Mouse (Mus musculus) hindbrain, embryonic 15.5 days (tissue): ENCODE results near the gene Cdc14b. TPM values are rescaled to one million over a fixed set of nuclear protein-coding genes. Genes with fewer than 3 reads are reported as not detected.
A peak's percentile ranks its signal among the peaks of the same experiment; 100 is the strongest.

Experiments
- ATAC-seq: fragments of 200-750 bp; cut with Nextera tagmentation; 2 replicates; pipeline ENCODE4 v1.8.0; 2017; ENCODE audit warnings: low read depth, moderate number of reproducible peaks, moderate TSS enrichment; ENCODE audit not compliant: low FRiP score
- H3K27ac ChIP-seq: fragments of 300-500 bp; sonication (generic); replicated peaks from 2 replicates; pipeline ENCODE4 v1.5.1; 2015; ENCODE audit warnings: mild to moderate bottlenecking, inconsistent platforms
- H3K27me3 ChIP-seq: fragments of 300-500 bp; sonication (generic); 2 replicates; pipeline ENCODE4 v1.6.1; 2015; ENCODE audit warnings: control low read depth, inconsistent platforms
- H3K36me3 ChIP-seq: fragments of 300-500 bp; sonication (generic); 2 replicates; pipeline ENCODE4 v1.6.1; 2015; ENCODE audit warnings: control low read depth, inconsistent platforms
- H3K4me1 ChIP-seq: fragments of 300-500 bp; sonication (generic); replicated peaks from 2 replicates; pipeline ENCODE4 v1.6.1; 2015; ENCODE audit warnings: control low read depth, inconsistent platforms
- H3K4me2 ChIP-seq: fragments of 300-500 bp; sonication (generic); 2 replicates; pipeline ENCODE4 v1.6.1; 2015; ENCODE audit warnings: moderate library complexity, mild to moderate bottlenecking, inconsistent platforms
- H3K4me3 ChIP-seq: fragments of 300-500 bp; sonication (generic); 2 replicates; pipeline ENCODE4 v1.5.1; 2015; ENCODE audit warnings: mild to moderate bottlenecking, inconsistent platforms
- H3K9ac ChIP-seq: fragments of 300-500 bp; sonication (generic); 2 replicates; pipeline ENCODE4 v1.6.1; 2015; ENCODE audit warnings: inconsistent platforms
- H3K9me3 ChIP-seq: fragments of 300-500 bp; sonication (generic); 2 replicates; pipeline ENCODE4 v1.6.1; 2016; ENCODE audit warnings: control low read depth, inconsistent platforms
- WGBS: fragments of 180-500 bp; shearing (Covaris S2); methylation state at CpG from one replicate; pipeline ENCODE4 v1.1.7; 2015; 5-methylcytosine and 5-hydroxymethylcytosine counted together
- polyA plus RNA-seq: library from polyadenylated mRNA; unstranded; fragments of >200 nt; fragmentation: Nextera tagmentation; extraction: Ambion mirVana; gene quantifications from 2 replicates; pipeline ENCODE4 v1.2.1, GENCODE M21; 2015

The Cdc14b gene
- polyA plus RNA-seq, 1 experiment from 2014 or later = 3.3 TPM

DNA sequence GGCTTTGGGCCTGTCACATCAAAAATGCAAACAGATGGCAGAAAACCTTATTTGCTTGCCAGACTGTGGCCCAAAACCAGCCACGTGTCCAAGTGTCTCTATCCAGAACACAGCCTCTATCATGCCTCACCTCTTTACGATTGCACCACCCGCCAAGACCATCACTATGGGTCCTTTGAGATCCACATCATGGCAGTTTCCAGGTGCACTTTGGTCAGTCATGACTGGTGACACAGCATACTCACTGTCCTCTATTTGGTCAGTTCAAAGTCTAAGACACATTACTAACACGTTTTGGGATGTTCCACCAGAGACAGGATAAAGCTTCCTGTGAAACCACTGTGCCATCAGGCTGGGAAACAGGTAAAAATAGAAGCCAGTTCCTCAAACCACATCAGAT is 91.5 kb downstream of the Cdc14b start:
- no peaks in the 10 kb centered on the region for H3K27me3 ChIP-seq
- H3K4me3 ChIP-seq = no peak overlapping the region
- H3K9me3 ChIP-seq = no peaks in the 10 kb centered on the region
- no peak overlapping the region for H3K9ac ChIP-seq
- no peaks in the 10 kb centered on the region for H3K4me1 ChIP-seq
- no peak overlapping the region for H3K27ac ChIP-seq
- H3K4me2 ChIP-seq = no peak overlapping the region
- no peak for ATAC-seq
- 88% methylated on average over 4 of the region's 4 CpGs for WGBS
- peaks cover 52% of the 10 kb centered on the region for H3K36me3 ChIP-seq

DNA sequence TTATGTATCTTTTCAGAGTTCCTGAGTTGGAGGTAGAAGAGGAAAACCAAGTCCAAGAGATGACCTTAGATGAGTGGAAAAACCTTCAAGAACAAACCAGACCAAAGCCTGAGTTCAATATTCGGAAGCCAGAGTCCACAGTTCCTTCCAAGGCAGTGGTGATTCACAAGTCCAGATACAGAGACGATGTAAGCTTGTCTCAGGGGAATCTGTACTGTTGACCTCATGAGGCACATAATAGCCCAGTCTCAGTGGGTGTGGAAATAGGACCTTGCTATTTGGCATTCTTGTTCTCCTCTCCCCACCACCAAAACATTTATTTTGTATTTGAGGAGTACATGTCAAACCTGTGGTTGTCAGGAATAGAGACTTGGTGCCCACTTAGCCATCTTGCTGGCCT is 93.0 kb downstream of the Cdc14b start:
- no peak overlapping the region for H3K27ac ChIP-seq
- no peaks in the 10 kb centered on the region for H3K9me3 ChIP-seq
- WGBS = 76% methylated on average over 2 of the region's 2 CpGs
- no peaks in the 10 kb centered on the region for H3K4me1 ChIP-seq
- H3K4me3 ChIP-seq = no peak overlapping the region
- H3K9ac ChIP-seq = no peak overlapping the region
- H3K27me3 ChIP-seq = no peaks in the 10 kb centered on the region
- H3K4me2 ChIP-seq = no peak overlapping the region
- H3K36me3 ChIP-seq = peaks cover 58% of the 10 kb centered on the region
- no peak for ATAC-seq

DNA sequence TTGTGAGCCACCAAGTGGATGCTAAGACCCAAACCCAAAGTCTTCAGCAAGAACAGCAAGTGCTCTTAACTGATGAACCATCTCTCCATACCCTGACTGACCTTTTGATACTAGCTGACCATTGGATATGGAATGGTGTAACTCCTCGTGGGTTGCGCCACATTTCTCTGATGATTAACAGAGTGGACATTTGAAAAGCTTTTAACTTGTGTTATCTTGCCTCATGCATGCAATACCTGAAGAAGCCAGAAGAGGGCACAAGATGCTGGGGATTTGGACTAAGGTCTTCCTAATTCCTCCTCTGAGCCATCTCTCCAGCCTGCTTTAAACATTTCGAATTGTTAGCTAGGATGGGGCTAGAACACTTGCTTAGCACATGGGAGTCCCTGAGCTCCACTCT is 94.2 kb downstream of the Cdc14b start:
- Histone ChIP-seq H3K36me3 (peaks cover 56% of the 10 kb centered on the region), H3K27me3 (no peaks in the 10 kb centered on the region), H3K4me2 (no peak overlapping the region), H3K27ac (no peak overlapping the region), H3K4me1 (no peaks in the 10 kb centered on the region), H3K9me3 (no peaks in the 10 kb centered on the region), H3K4me3 (no peak overlapping the region), H3K9ac (no peak overlapping the region)
- 89% methylated on average over 3 of the region's 3 CpGs for WGBS
- ATAC-seq = no peak

DNA sequence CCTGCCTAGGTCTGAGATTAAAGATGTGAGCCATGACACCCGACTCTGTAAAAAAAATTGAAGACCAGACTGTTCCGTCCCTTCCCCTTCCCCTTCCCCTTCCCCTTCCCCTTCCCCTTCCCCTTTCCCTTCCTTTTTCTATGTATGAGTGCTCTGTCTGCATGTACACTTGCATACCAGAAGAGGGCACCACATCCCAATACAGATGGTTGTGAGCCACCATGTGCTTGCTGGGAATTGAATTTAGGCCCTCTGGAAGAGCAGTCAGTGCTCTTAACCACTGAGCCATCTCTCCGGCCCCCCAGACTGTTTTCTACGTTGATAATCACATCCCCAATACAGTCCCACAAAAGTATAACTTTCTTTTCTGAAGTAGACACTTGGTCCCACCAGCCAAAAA is 94.8 kb downstream of the Cdc14b start:
- H3K9me3 ChIP-seq = no peaks in the 10 kb centered on the region
- no peak for ATAC-seq
- peaks cover 52% of the 10 kb centered on the region for H3K36me3 ChIP-seq
- H3K4me1 ChIP-seq = no peaks in the 10 kb centered on the region
- H3K9ac ChIP-seq = no peak overlapping the region
- H3K4me3 ChIP-seq = no peak overlapping the region
- no peak overlapping the region for H3K27ac ChIP-seq
- no peak overlapping the region for H3K4me2 ChIP-seq
- 89% methylated on average over 4 of the region's 4 CpGs for WGBS
- no peaks in the 10 kb centered on the region for H3K27me3 ChIP-seq

DNA sequence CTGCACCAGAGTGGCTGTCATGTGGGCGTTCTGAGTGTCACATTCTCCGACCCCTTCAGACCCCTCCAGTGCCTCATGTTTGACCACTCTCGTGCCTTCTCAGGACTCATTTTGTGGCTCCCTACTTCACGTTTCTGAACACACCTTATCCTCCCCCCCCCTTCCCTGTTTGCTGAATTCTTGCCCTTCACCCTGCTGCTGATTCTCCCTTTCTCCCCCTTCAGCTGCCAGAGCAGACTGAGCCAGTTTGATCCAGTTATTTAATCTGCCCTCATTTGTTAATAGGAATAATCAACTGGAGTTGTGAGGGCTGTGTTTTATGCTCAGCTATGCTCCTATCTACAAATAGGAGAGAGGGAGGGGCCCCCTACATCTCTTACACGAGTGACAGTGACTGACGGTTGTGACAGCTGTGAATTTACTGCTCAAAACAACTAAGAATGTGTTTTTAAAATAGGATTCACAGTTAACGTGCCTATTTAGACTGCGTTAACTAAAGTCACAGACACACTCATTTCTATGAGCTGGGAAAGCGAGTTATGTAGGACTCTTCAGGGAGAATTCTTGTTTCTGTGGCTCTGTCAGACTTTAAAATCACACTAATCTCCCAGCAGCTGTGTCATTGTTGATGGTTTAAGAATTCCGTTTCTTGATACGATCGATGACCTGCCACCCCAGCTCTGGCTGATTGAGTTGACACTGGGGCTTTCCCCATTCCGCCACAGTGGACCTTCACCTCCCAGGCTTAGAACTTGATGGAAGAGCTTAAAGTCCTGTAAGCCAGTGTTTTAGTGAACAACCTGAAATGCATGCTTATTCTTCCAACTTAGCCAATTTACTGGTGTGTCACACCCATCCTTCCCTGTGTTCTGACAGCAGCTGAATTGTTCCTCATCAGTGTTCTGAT is 96.1 kb downstream of the Cdc14b start:
- no peak overlapping the region for H3K4me2 ChIP-seq
- no peaks in the 10 kb centered on the region for H3K27me3 ChIP-seq
- H3K4me3 ChIP-seq = no peak overlapping the region
- 71% methylated on average over 13 of the region's 13 CpGs for WGBS
- H3K27ac ChIP-seq = no peak overlapping the region
- no peak overlapping the region for H3K9ac ChIP-seq
- no peaks in the 10 kb centered on the region for H3K4me1 ChIP-seq
- H3K36me3 ChIP-seq = peaks cover 41% of the 10 kb centered on the region
- H3K9me3 ChIP-seq = no peaks in the 10 kb centered on the region
- ATAC-seq = no peak

DNA sequence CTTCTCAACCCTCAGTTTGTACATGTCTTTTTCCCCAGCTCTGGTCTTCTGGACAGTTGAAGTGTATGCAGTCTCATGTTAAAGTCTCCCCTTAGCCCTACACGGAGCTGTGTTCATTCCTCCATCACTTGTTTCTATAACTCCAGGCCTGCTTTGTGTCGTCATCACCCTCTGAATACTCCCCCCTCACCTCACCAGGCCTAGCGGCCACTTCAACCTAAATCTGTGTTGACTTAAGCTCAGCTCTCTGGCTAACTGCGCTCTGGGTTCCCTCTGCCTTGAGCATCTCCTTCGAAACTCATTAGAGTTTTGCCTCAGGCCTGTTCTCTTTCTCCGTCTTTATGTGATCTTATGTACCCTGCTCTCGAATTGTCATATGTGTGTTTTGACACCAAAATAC is 97.1 kb downstream of the Cdc14b start:
- no peak overlapping the region for H3K4me3 ChIP-seq
- no peak overlapping the region for H3K27ac ChIP-seq
- H3K9ac ChIP-seq = no peak overlapping the region
- no peak for ATAC-seq
- no peak overlapping the region for H3K4me2 ChIP-seq
- H3K4me1 ChIP-seq = no peaks in the 10 kb centered on the region
- no peaks in the 10 kb centered on the region for H3K9me3 ChIP-seq
- H3K36me3 ChIP-seq = peaks cover 41% of the 10 kb centered on the region
- WGBS = 78% methylated on average over 7 of the region's 7 CpGs
- H3K27me3 ChIP-seq = no peaks in the 10 kb centered on the region

DNA sequence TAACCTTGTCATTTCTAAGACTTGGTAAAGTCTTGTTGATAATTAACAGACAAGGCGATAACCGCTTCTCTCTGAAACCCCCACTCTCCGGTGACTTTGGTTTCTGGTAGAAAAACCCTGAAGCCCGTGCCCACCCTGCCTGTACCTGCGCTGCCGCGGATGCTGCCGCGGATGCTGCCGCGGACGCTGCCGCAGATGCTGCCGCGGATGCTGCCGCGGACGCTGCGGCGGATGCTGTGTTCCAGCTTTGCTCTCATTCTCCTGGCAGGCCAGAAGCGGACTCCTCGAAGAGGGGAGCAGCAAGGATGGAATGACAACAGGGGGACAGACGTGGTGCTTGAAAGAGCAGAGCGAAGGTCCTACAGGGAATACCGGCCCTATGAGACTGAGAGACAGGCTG is 105.3 kb downstream of the Cdc14b start:
- no peak overlapping the region for H3K27ac ChIP-seq
- H3K27me3 ChIP-seq = no peaks in the 10 kb centered on the region
- H3K4me3 ChIP-seq = no peak overlapping the region
- H3K4me1 ChIP-seq = no peaks in the 10 kb centered on the region
- no peak for ATAC-seq
- H3K36me3 ChIP-seq = peaks cover 71% of the 10 kb centered on the region
- H3K9ac ChIP-seq = no peak overlapping the region
- H3K4me2 ChIP-seq = no peak overlapping the region
- H3K9me3 ChIP-seq = peaks cover 51% of the 10 kb centered on the region
- WGBS = 98% methylated on average over 25 of the region's 25 CpGs

DNA sequence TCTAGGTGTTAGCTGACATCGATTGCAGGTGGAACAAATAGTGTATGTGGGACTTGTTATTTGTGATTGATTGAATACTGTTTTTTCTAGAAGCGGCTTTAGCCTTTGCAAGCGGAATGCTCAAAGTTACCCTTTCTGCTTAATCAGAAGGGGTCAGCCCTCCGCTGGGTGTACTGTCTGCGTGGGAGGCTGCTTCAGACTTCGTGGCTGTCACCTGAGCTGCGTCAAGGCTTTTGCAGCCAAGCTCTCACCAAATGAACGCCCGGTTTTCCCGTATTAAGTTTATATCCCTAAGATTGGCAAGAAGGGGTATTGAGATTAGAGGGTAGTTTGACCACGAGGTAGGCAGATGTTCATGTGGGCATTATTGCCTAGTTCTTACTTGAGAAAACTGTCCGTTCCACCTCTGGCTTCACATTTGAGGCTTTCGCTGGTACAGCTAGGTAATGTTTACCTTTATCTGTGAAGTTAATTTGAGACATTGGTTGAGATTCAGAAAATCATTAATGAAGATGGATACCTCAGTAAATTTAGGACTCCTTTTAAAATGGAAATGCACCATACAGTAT is 111.9 kb downstream of the Cdc14b start:
- peaks cover 13% of the 10 kb centered on the region for H3K4me1 ChIP-seq
- H3K36me3 ChIP-seq = peaks cover 12% of the 10 kb centered on the region
- H3K9ac ChIP-seq = peak overlapping the region; percentile 84
- no peak overlapping the region for H3K27ac ChIP-seq
- 0 out of 2 replicates have a peak, but pooled peaks cover 3% of the 10 kb centered on the region for H3K27me3 ChIP-seq
- H3K4me2 ChIP-seq = peak overlapping the region; percentile 96
- peaks cover 12% of the 10 kb centered on the region for H3K9me3 ChIP-seq
- H3K4me3 ChIP-seq = peak overlapping the region; percentile 83
- 29% methylated on average over 13 of the region's 13 CpGs for WGBS
- ATAC-seq = no peak

DNA sequence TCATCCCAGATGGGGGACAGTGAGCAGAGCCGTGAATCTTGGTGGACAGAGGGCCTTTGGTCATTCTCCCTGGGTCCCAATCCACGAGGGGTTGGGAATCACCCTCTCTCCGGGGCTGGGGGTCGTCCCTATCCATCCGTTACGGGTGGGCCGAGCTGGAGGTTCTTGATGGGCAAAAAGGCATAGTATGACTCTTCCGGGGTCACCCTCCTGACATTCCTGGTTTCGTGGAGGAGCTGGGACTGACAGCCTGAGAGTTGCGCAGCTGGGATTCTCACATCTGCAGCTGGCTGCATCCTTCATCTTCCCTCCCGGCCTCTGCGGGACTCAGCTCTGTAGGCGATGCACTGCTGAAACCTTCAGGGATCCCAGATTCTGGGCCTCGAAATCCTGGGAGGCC is 112.5 kb downstream of the Cdc14b start:
- peaks cover 9% of the 10 kb centered on the region for H3K36me3 ChIP-seq
- 0 out of 2 replicates have a peak, but pooled peaks cover 3% of the 10 kb centered on the region for H3K27me3 ChIP-seq
- H3K4me2 ChIP-seq = peak overlapping the region; percentile 96
- peak overlapping the region; percentile 84 for H3K9ac ChIP-seq
- H3K9me3 ChIP-seq = peaks cover 10% of the 10 kb centered on the region; the same call in 1 of the 2 replicates
- peak; percentile 4; the same call in 1 of the 2 replicates for ATAC-seq
- peak overlapping the region; percentile 83 for H3K4me3 ChIP-seq
- H3K4me1 ChIP-seq = peaks cover 13% of the 10 kb centered on the region
- 1% methylated on average over 14 of the region's 14 CpGs for WGBS
- no peak overlapping the region for H3K27ac ChIP-seq

DNA sequence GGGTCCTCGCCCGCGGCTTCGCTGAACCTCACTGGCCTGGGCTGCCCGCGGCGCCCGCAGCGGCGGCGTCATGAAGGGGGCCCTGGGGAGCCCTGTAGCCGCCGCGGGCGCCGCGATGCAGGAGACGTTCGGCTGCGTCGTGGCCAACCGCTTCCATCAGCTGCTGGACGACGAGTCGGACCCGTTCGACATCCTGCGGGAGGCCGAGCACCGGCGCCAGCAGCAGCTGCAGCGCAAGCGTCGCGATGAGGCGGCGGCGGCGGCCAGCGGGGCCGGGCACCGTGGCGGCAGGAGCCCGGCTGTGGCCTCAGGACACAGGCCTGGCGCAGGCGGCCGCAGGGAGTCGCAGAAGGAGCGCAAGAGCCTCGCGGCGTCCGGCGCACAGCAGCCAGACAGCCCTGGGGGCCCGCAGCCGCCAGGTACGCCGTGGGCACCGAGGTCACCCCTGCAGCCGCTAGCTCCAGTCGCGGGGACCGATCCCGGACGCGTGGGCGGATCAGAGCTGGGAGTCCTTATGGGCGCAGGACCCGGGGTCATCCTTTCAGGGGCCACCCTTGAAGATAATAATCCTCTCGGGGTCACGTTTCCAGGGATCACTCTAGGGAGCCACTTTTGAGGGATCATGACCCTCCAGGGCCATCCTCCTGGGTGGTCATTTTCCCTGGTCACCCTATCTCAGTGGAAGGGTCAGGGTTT is 113.0 kb downstream of the Cdc14b start:
- Histone ChIP-seq H3K9ac (peak overlapping the region; percentile 84), H3K4me3 (peak overlapping the region; percentile 83), H3K4me2 (peak overlapping the region; percentile 96), H3K27me3 (0 out of 2 replicates have a peak, but pooled peaks cover 3% of the 10 kb centered on the region), H3K36me3 (peaks cover 6% of the 10 kb centered on the region), H3K27ac (peak overlapping the region; percentile 85), H3K9me3 (peaks cover 5% of the 10 kb centered on the region; the same call in 1 of the 2 replicates), H3K4me1 (peaks cover 13% of the 10 kb centered on the region)
- no peak for ATAC-seq
- WGBS = 0% methylated on average over 67 of the region's 71 CpGs

DNA sequence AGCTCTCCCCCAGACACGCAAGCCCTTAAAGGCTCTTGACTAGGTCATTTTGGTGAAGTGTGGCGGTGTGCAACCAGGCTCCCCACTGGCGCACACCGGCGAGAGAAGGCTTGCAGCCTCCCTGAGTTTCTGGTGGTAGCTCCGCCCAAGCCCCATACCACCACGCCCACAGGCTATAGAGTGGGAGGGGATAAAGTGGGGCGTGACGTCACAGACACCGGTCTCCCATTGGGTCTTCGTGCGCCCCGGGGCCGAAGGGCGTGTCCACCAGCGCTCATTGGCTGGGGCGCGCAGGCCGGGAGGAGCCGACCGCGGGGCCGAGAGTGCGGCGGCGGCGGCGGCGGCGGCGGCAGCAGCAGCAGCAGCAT is 113.6 kb downstream of the Cdc14b start, which contains the start of gene Habp4:
Gene Habp4, plus strand, starts transcription at position 277 of the 368 bp plus-strand sequence.
- H3K9me3 ChIP-seq = peaks cover under 1% of the 10 kb centered on the region; the same call in 1 of the 2 replicates
- peak within 1 kb of the TSS; percentile 96 for H3K4me2 ChIP-seq
- under 1% methylated on average over 15 of the region's 31 CpGs for WGBS
- H3K9ac ChIP-seq = peak within 1 kb of the TSS; percentile 84
- 0 out of 2 replicates have a peak, but pooled peaks cover 3% of the 10 kb centered on the region for H3K27me3 ChIP-seq
- peaks cover 13% of the 10 kb centered on the region for H3K4me1 ChIP-seq
- peak; percentile 99 for ATAC-seq
- peak within 1 kb of the TSS; percentile 83 for H3K4me3 ChIP-seq
- H3K27ac ChIP-seq = peak within 1 kb of the TSS; percentile 85
- peaks cover 2% of the 10 kb centered on the region; the same call in 1 of the 2 replicates for H3K36me3 ChIP-seq

DNA sequence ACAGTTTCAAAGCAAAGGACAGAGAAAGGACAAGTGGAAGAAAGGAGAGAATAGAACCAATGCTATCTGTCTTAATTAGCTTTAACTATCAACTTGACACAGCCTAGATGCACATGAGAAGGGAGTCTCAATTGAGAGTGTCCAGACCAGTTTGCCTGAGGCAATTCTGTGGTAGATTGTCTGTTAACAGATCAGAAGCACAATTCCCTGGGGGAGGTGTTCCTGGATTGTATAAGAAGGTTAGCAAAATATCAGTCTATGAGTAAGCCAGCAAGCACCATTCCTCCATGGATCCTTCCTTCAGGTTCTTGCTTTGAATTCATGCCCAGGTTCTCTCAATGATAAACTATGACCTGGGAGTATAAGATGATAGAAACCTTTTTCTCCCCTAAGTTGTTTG is 118.1 kb downstream of the Cdc14b start:
- Histone ChIP-seq H3K4me2 (no peak overlapping the region), H3K36me3 (no peaks in the 10 kb centered on the region), H3K4me3 (no peak overlapping the region), H3K27ac (no peak overlapping the region), H3K9ac (no peak overlapping the region), H3K27me3 (0 out of 2 replicates have a peak, but pooled peaks cover 3% of the 10 kb centered on the region), H3K9me3 (no peaks in the 10 kb centered on the region), H3K4me1 (peaks cover 9% of the 10 kb centered on the region)
- no peak for ATAC-seq
